Mouse (Mus musculus): Measurements from ENCODE around the gene Dst. TPM values are rescaled to one million over a fixed set of nuclear protein-coding genes. Genes with fewer than 3 reads are reported as not detected.

The Dst gene
- total and polyA plus RNA-seq, 3 experiments, result 0.08 to 0.60 TPM; not detected in 1

GRCm38 (mm10) chr1:34033052-34033451 is 125.0 kb downstream of the Dst start:
- no peaks in the 10 kb centered on the region for H3K27me3 ChIP-seq (ENCODE audit: control insufficient read depth in 1 of 2, insufficient read depth in 2 of 2, low read length in 2 of 2)
- H3K9ac ChIP-seq (ENCODE audit: control insufficient read depth, low read depth, low read length, poor library complexity, severe bottlenecking), result no peak overlapping the region
- no peaks in the 10 kb centered on the region for H3K79me2 ChIP-seq (ENCODE audit: control insufficient read depth, insufficient read depth, low read length, poor library complexity)
- no peak overlapping the region for H3K27ac ChIP-seq (ENCODE audit: control insufficient read depth, low read depth, low read length)
- no peak for DNase-seq (ENCODE audit: low read depth, low spot score)
- H3K36me3 ChIP-seq (ENCODE audit: control insufficient read depth in 1 of 2, insufficient read depth in 2 of 2, low read length in 2 of 2), result no peaks in the 10 kb centered on the region
- H3K4me1 ChIP-seq (ENCODE audit: control insufficient read depth in 1 of 2, insufficient read depth in 2 of 2, low read length in 2 of 2), result no peaks in the 10 kb centered on the region
- no peak for TF ChIP-seq E2F4 (IDR thresholded peaks at IDR 0.05; ENCODE audit: borderline replicate concordance, low read depth, low read length)
- no peak for TF ChIP-seq TBP (IDR thresholded peaks at IDR 0.05; ENCODE audit: low read depth, low read length)
- no peak for TF ChIP-seq CHD2 (IDR thresholded peaks at IDR 0.05; ENCODE audit: low read length)
- no peak for TF ChIP-seq KAT2A (conservative IDR thresholded peaks at IDR 0.05; ENCODE audit: low read depth, low read length)
- no peak for TF ChIP-seq USF1 (IDR thresholded peaks at IDR 0.05; ENCODE audit: low read depth, low read length)
- no peak for TF ChIP-seq SIN3A (IDR thresholded peaks at IDR 0.05; ENCODE audit: low read length)
- H3K9me3 ChIP-seq (replicated peaks; ENCODE audit: insufficient read depth, low read length), result no peaks in the 10 kb centered on the region
- H3K4me3 ChIP-seq (ENCODE audit: control insufficient read depth in 1 of 2, insufficient read depth in 1 of 2, low read depth in 2 of 2, low read length in 2 of 2), result no peak overlapping the region

GRCm38 (mm10) chr1:34033478-34033877 is 125.5 kb downstream of the Dst start:
- no peaks in the 10 kb centered on the region for H3K27me3 ChIP-seq (ENCODE audit: control insufficient read depth in 1 of 2, insufficient read depth in 2 of 2, low read length in 2 of 2)
- H3K4me3 ChIP-seq (ENCODE audit: control insufficient read depth in 1 of 2, insufficient read depth in 1 of 2, low read depth in 2 of 2, low read length in 2 of 2), result no peak overlapping the region
- H3K9ac ChIP-seq (ENCODE audit: control insufficient read depth, low read depth, low read length, poor library complexity, severe bottlenecking), result no peak overlapping the region
- no peaks in the 10 kb centered on the region for H3K4me1 ChIP-seq (ENCODE audit: control insufficient read depth in 1 of 2, insufficient read depth in 2 of 2, low read length in 2 of 2)
- no peak overlapping the region for H3K27ac ChIP-seq (ENCODE audit: control insufficient read depth, low read depth, low read length)
- H3K79me2 ChIP-seq (ENCODE audit: control insufficient read depth, insufficient read depth, low read length, poor library complexity), result no peaks in the 10 kb centered on the region
- DNase-seq (ENCODE audit: low read depth, low spot score), result no peak
- TF ChIP-seq GABPA (IDR thresholded peaks at IDR 0.05; ENCODE audit: low read depth, low read length), result no peak
- TF ChIP-seq ELF1 (IDR thresholded peaks at IDR 0.05; ENCODE audit: low read depth, low read length), result no peak
- TF ChIP-seq MAFK (IDR thresholded peaks at IDR 0.05; ENCODE audit: borderline replicate concordance, low read depth, low read length), result no peak
- no peak for TF ChIP-seq BHLHE40 (IDR thresholded peaks at IDR 0.05; ENCODE audit: borderline replicate concordance, low read depth, low read length)
- TF ChIP-seq JUND (IDR thresholded peaks at IDR 0.05; ENCODE audit: low read depth, low read length), result no peak
- no peak for TF ChIP-seq ZMIZ1 (IDR thresholded peaks at IDR 0.05; ENCODE audit: low read depth, low read length)
- no peak for TF ChIP-seq UBTF (IDR thresholded peaks at IDR 0.05; ENCODE audit: borderline replicate concordance, insufficient read depth, low read depth, low read length)
- no peak for TF ChIP-seq RAD21 (IDR thresholded peaks at IDR 0.05; ENCODE audit: low read depth, low read length)
- TF ChIP-seq MAX (IDR thresholded peaks at IDR 0.05; ENCODE audit: low read length), result no peak
- no peak for TF ChIP-seq KAT2A (conservative IDR thresholded peaks at IDR 0.05; ENCODE audit: low read depth, low read length)
- TF ChIP-seq POLR2A (IDR thresholded peaks at IDR 0.05; ENCODE audit: control insufficient read depth in 1 of 2, insufficient read depth in 1 of 2, low read depth in 1 of 2, low read length in 2 of 2, poor library complexity in 1 of 2), result no peak
- H3K9me3 ChIP-seq (replicated peaks; ENCODE audit: insufficient read depth, low read length), result no peaks in the 10 kb centered on the region
- H3K36me3 ChIP-seq (ENCODE audit: control insufficient read depth in 1 of 2, insufficient read depth in 2 of 2, low read length in 2 of 2), result no peaks in the 10 kb centered on the region

GRCm38 (mm10) chr1:34033958-34034357 is 125.9 kb downstream of the Dst start:
- DNase-seq (ENCODE audit: low read depth, low spot score), result no peak
- Histone ChIP-seq H3K9ac (ENCODE audit: control insufficient read depth, low read depth, low read length, poor library complexity, severe bottlenecking) (no peak overlapping the region), H3K4me3 (ENCODE audit: control insufficient read depth in 1 of 2, insufficient read depth in 1 of 2, low read depth in 2 of 2, low read length in 2 of 2) (no peak overlapping the region), H3K27ac (ENCODE audit: control insufficient read depth, low read depth, low read length) (no peak overlapping the region), H3K27me3 (ENCODE audit: control insufficient read depth in 1 of 2, insufficient read depth in 2 of 2, low read length in 2 of 2) (no peaks in the 10 kb centered on the region), H3K36me3 (ENCODE audit: control insufficient read depth in 1 of 2, insufficient read depth in 2 of 2, low read length in 2 of 2) (no peaks in the 10 kb centered on the region), H3K9me3 (replicated peaks; ENCODE audit: insufficient read depth, low read length) (no peaks in the 10 kb centered on the region), H3K4me1 (ENCODE audit: control insufficient read depth in 1 of 2, insufficient read depth in 2 of 2, low read length in 2 of 2) (no peaks in the 10 kb centered on the region), H3K79me2 (ENCODE audit: control insufficient read depth, insufficient read depth, low read length, poor library complexity) (no peaks in the 10 kb centered on the region)
- no peak for TF ChIP-seq GABPA (IDR thresholded peaks at IDR 0.05; ENCODE audit: low read depth, low read length)
- no peak for TF ChIP-seq JUND (IDR thresholded peaks at IDR 0.05; ENCODE audit: low read depth, low read length)
- TF ChIP-seq ETS1 (IDR thresholded peaks at IDR 0.05; ENCODE audit: low read depth, low read length), result no peak
- TF ChIP-seq CHD1 (IDR thresholded peaks at IDR 0.05; ENCODE audit: low read depth, low read length), result no peak
- TF ChIP-seq SMC3 (IDR thresholded peaks at IDR 0.05; ENCODE audit: low read depth, low read length), result no peak
- TF ChIP-seq MEF2A (IDR thresholded peaks at IDR 0.05; ENCODE audit: extremely low read depth, insufficient replicate concordance, low read depth, low read length, poor library complexity, severe bottlenecking), result no peak
- no peak for TF ChIP-seq ZC3H11A (IDR thresholded peaks at IDR 0.05; ENCODE audit: low read depth, low read length)
- no peak for TF ChIP-seq GATA1 (IDR thresholded peaks at IDR 0.05; ENCODE audit: low read depth, low read length)
- no peak for TF ChIP-seq POLR2A (IDR thresholded peaks at IDR 0.05; ENCODE audit: control insufficient read depth in 1 of 2, insufficient read depth in 1 of 2, low read depth in 1 of 2, low read length in 2 of 2, poor library complexity in 1 of 2)
- no peak for TF ChIP-seq ELF1 (IDR thresholded peaks at IDR 0.05; ENCODE audit: low read depth, low read length)
- TF ChIP-seq BHLHE40 (IDR thresholded peaks at IDR 0.05; ENCODE audit: borderline replicate concordance, low read depth, low read length), result no peak
- TF ChIP-seq E2F4 (IDR thresholded peaks at IDR 0.05; ENCODE audit: borderline replicate concordance, low read depth, low read length), result no peak
- no peak for TF ChIP-seq KAT2A (conservative IDR thresholded peaks at IDR 0.05; ENCODE audit: low read depth, low read length)
- TF ChIP-seq TCF12 (IDR thresholded peaks at IDR 0.05; ENCODE audit: low read depth, low read length), result no peak
- no peak for TF ChIP-seq NELFE (IDR thresholded peaks at IDR 0.05; ENCODE audit: low read depth, low read length)
- no peak for TF ChIP-seq POLR2AphosphoS2 (IDR thresholded peaks at IDR 0.05; ENCODE audit: low read length)
- TF ChIP-seq TBP (IDR thresholded peaks at IDR 0.05; ENCODE audit: low read depth, low read length), result no peak
- TF ChIP-seq MAZ (IDR thresholded peaks at IDR 0.05; ENCODE audit: low read depth, low read length), result no peak

All from MEL (cell line).